Mouse (Mus musculus): ENCODE measurements at regions not wholly inside any gene's neighbourhood (a gene's known extent, or its start where the extent isn't known, plus 50 kb on each side); places are given as distances from the start of the nearest gene placed in this dataset.

DNA sequence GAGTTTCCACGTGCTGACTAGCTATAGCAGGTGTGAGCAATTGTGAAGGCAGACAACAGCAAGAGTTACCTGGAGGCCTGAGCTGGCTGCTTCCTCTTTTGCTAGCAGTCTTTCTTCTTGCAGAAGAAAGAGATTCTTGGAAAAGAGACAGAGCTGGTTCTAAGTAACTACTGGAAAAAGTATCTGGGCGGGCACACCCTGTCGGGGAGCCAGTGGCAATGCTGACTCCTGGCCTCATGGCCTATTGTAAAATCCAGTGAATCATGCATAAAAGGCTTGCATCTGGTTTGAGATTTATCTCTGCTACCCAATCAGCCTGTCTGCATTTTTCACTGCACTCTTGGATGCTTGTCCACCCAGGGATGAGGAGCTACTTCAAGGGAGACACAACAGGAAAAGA, 372.2 kb downstream of the Fgf9 start:
- Histone ChIP-seq H3K36me3 (no peaks in the 10 kb centered on the region), H3K27me3 (no peaks in the 10 kb centered on the region), H3K4me1 (no peaks in the 10 kb centered on the region), H3K4me2 (replicated peaks) (no peak overlapping the region), H3K9me3 (no peaks in the 10 kb centered on the region), H3K27ac (no peak overlapping the region), H3K4me3 (no peak overlapping the region), H3K9ac (no peak overlapping the region)
- WGBS = 83% methylated on average over 3 of the region's 3 CpGs
- no peak for ATAC-seq (ENCODE audit: low FRiP score, low read depth)

GRCm38 (mm10) chr14:58439963-58440362, 369.6 kb downstream of the Fgf9 start:
- H3K4me3 ChIP-seq = no peak overlapping the region
- H3K27ac ChIP-seq = no peak overlapping the region
- H3K27me3 ChIP-seq = no peaks in the 10 kb centered on the region
- WGBS = 64% methylated on average over 2 of the region's 2 CpGs
- no peak for ATAC-seq (ENCODE audit: low FRiP score, low read depth)
- H3K4me2 ChIP-seq (replicated peaks) = no peak overlapping the region
- H3K36me3 ChIP-seq = no peaks in the 10 kb centered on the region
- no peaks in the 10 kb centered on the region for H3K9me3 ChIP-seq
- H3K4me1 ChIP-seq = no peaks in the 10 kb centered on the region
- no peak overlapping the region for H3K9ac ChIP-seq

- Histone ChIP-seq H3K27ac (no peak overlapping the region), H3K9me3 (no peaks in the 10 kb centered on the region), H3K4me3 (no peak overlapping the region), H3K4me1 (no peaks in the 10 kb centered on the region), H3K36me3 (no peaks in the 10 kb centered on the region), H3K9ac (no peak overlapping the region), H3K27me3 (no peaks in the 10 kb centered on the region), H3K4me2 (replicated peaks) (no peak overlapping the region)
- no peak for ATAC-seq (ENCODE audit: low FRiP score, low read depth)
- WGBS = 78% methylated on average over 3 of the region's 3 CpGs
Measured at GRCm38 (mm10) chr14:58436096-58436495, 365.7 kb downstream of the Fgf9 start.

DNA sequence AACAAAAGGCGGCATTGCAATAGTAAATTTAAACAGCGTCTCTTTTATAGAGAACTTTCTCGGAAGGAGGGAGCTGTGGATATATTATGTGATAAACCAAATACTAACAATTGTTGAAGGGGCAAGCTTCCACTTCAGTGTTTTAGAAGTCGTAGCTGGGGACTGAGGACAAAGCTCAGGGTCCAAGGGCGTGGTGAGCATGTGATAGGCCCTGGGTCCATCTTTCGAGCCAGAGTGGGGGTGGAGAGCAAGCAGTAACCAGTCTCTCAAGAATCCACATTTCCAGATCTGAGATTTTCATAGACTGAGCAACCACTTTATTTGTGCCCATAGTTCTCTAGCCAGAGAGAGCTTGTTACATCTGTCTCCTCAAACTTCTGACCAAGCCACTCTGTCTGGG, 356.1 kb downstream of the Fgf9 start:
- Histone ChIP-seq H3K27me3 (peaks cover 6% of the 10 kb centered on the region; the same call in 1 of the 2 replicates), H3K9ac (no peak overlapping the region), H3K9me3 (no peaks in the 10 kb centered on the region), H3K4me1 (peaks cover 22% of the 10 kb centered on the region), H3K27ac (no peak overlapping the region), H3K36me3 (no peaks in the 10 kb centered on the region), H3K4me2 (replicated peaks) (no peak overlapping the region), H3K4me3 (no peak overlapping the region)
- no peak for ATAC-seq (ENCODE audit: low FRiP score, low read depth)
- WGBS = 67% methylated on average over 6 of the region's 6 CpGs

DNA sequence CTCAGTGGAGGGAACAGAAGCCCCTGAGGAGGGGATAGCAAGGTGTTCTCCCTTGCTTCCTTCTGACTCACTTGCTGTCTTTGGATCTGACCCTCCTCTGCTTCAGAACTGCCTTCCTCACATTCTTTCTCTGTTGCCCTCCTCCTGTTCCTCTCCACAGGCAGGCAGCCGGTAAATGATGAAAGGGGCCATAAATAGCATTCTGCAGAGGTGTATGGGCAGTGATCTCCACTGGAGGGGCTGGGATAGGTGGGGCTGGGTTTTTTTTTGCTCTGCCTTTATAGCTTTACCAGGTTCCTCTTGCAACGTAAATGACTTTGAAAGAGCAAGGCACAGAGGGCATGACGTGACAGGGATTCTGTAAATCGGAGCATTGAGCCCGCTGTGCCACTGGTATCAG, 351.6 kb downstream of the Fgf9 start:
- Histone ChIP-seq H3K27ac (no peak overlapping the region), H3K27me3 (peaks cover 6% of the 10 kb centered on the region; the same call in 1 of the 2 replicates), H3K4me1 (peaks cover 16% of the 10 kb centered on the region), H3K9me3 (no peaks in the 10 kb centered on the region), H3K9ac (no peak overlapping the region), H3K4me3 (no peak overlapping the region), H3K36me3 (no peaks in the 10 kb centered on the region), H3K4me2 (replicated peaks) (no peak overlapping the region)
- no peak for ATAC-seq (ENCODE audit: low FRiP score, low read depth)
- 27% methylated on average over 5 of the region's 5 CpGs for WGBS

- no peak for ATAC-seq (ENCODE audit: low FRiP score, low read depth)
- no peaks in the 10 kb centered on the region for H3K9me3 ChIP-seq
Measured at GRCm38 (mm10) chr14:58417545-58417944, 347.2 kb downstream of the Fgf9 start.

GRCm38 (mm10) chr14:58392055-58392726, 321.8 kb downstream of the Fgf9 start:
- WGBS = 86% methylated on average over 9 of the region's 9 CpGs

More at GRCm38 (mm10) chr14:58417545-58417944, 347.2 kb downstream of the Fgf9 start:
- no peak overlapping the region for H3K9ac ChIP-seq
- peaks cover 10% of the 10 kb centered on the region for H3K4me1 ChIP-seq
- H3K36me3 ChIP-seq = no peaks in the 10 kb centered on the region
- no peak overlapping the region for H3K4me2 ChIP-seq (replicated peaks)
- WGBS = 55% methylated on average over 1 of the region's 1 CpGs
- H3K27me3 ChIP-seq = no peaks in the 10 kb centered on the region
- H3K27ac ChIP-seq = no peak overlapping the region
- no peak overlapping the region for H3K4me3 ChIP-seq

DNA sequence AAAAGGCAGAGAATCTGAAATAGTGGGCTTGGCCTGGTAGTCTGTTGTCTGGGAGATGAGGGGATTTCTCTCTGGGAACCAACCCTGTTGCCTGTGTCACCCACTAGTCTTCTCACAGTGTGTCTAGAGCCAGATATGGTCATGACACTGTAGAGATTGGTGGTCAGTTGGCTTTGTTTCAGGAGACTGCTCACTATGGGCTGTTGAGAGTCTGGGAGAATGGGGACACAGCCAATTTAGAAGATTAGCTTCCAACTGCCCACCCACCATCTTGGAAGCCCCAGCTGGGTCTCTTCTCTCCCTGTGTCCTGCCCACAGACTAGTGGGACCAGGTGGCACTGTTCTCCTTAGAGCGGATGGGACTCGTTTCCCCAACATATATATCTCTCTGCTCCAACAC, 320.4 kb downstream of the Fgf9 start:
- H3K4me2 ChIP-seq (replicated peaks) = no peak overlapping the region
- no peak overlapping the region for H3K27ac ChIP-seq
- H3K4me1 ChIP-seq = peaks cover 13% of the 10 kb centered on the region
- H3K36me3 ChIP-seq = no peaks in the 10 kb centered on the region
- H3K9ac ChIP-seq = no peak overlapping the region
- H3K27me3 ChIP-seq = no peaks in the 10 kb centered on the region
- H3K4me3 ChIP-seq = no peak overlapping the region
- no peaks in the 10 kb centered on the region for H3K9me3 ChIP-seq
- WGBS = 81% methylated on average over 2 of the region's 2 CpGs
- no peak for ATAC-seq (ENCODE audit: low FRiP score, low read depth)

More at GRCm38 (mm10) chr14:58392055-58392726, 321.8 kb downstream of the Fgf9 start:
- H3K27ac ChIP-seq = no peak overlapping the region
- H3K4me3 ChIP-seq = no peak overlapping the region
- H3K9ac ChIP-seq = no peak overlapping the region
- no peaks in the 10 kb centered on the region for H3K36me3 ChIP-seq
- no peaks in the 10 kb centered on the region for H3K9me3 ChIP-seq
- peaks cover 10% of the 10 kb centered on the region for H3K4me1 ChIP-seq
- ATAC-seq (ENCODE audit: low FRiP score, low read depth) = no peak
- no peaks in the 10 kb centered on the region for H3K27me3 ChIP-seq
- H3K4me2 ChIP-seq (replicated peaks) = no peak overlapping the region

GRCm38 (mm10) chr14:58387348-58388000, 317.1 kb downstream of the Fgf9 start:
- peaks cover 13% of the 10 kb centered on the region for H3K4me1 ChIP-seq
- no peak overlapping the region for H3K27ac ChIP-seq
- H3K9ac ChIP-seq = no peak overlapping the region
- no peaks in the 10 kb centered on the region for H3K9me3 ChIP-seq
- H3K36me3 ChIP-seq = no peaks in the 10 kb centered on the region
- no peaks in the 10 kb centered on the region for H3K27me3 ChIP-seq
- no peak overlapping the region for H3K4me2 ChIP-seq (replicated peaks)
- no peak overlapping the region for H3K4me3 ChIP-seq
- ATAC-seq (ENCODE audit: low FRiP score, low read depth) = no peak
- WGBS = 68% methylated on average over 9 of the region's 9 CpGs

GRCm38 (mm10) chr14:58375056-58375455, 304.7 kb downstream of the Fgf9 start:
- H3K27me3 ChIP-seq = no peaks in the 10 kb centered on the region
- ATAC-seq (ENCODE audit: low FRiP score, low read depth) = no peak

DNA sequence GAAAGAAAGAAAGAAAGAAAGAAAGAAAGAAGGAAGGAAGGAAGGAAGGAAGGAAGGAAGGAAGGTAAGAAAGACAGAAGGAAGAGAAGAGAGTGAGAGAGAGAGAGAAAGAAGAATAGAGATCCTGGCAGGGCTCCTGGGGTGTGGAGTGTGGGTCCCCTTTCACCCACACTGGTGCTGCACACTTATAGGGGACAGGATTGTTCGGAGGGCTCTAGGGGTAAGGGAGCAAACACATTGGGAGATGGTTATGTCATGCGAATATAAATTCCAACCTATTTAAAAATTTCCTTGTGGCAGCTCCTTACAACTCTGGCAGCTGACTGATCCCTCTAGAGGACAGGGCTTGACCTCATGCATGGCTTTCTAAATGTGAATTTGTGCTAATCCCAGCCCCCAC, 286.5 kb downstream of the Fgf9 start:
- Histone ChIP-seq H3K4me2 (replicated peaks) (no peak overlapping the region), H3K4me3 (no peak overlapping the region), H3K27ac (no peak overlapping the region), H3K27me3 (no peaks in the 10 kb centered on the region), H3K9me3 (0 out of 2 replicates have a peak, but pooled peaks cover 6% of the 10 kb centered on the region), H3K9ac (no peak overlapping the region), H3K4me1 (no peaks in the 10 kb centered on the region), H3K36me3 (no peaks in the 10 kb centered on the region)
- WGBS = 85% methylated on average over 2 of the region's 2 CpGs
- no peak for ATAC-seq (ENCODE audit: low FRiP score, low read depth)

More at GRCm38 (mm10) chr14:58375056-58375455, 304.7 kb downstream of the Fgf9 start:
- Histone ChIP-seq H3K4me1 (no peaks in the 10 kb centered on the region), H3K4me3 (no peak overlapping the region), H3K4me2 (replicated peaks) (no peak overlapping the region), H3K9ac (no peak overlapping the region), H3K27ac (no peak overlapping the region), H3K9me3 (no peaks in the 10 kb centered on the region; the same call in 1 of the 2 replicates), H3K36me3 (no peaks in the 10 kb centered on the region)

GRCm38 (mm10) chr14:58352986-58353385, 282.6 kb downstream of the Fgf9 start:
- 0 out of 2 replicates have a peak, but pooled peaks cover 6% of the 10 kb centered on the region for H3K9me3 ChIP-seq
- no peak for ATAC-seq (ENCODE audit: low FRiP score, low read depth)
- no peaks in the 10 kb centered on the region for H3K27me3 ChIP-seq
- H3K9ac ChIP-seq = no peak overlapping the region
- no peak overlapping the region for H3K4me2 ChIP-seq (replicated peaks)
- no peaks in the 10 kb centered on the region for H3K36me3 ChIP-seq
- H3K27ac ChIP-seq = no peak overlapping the region
- H3K4me1 ChIP-seq = no peaks in the 10 kb centered on the region
- H3K4me3 ChIP-seq = no peak overlapping the region

GRCm38 (mm10) chr14:58336148-58336547, 265.8 kb downstream of the Fgf9 start:
- ATAC-seq (ENCODE audit: low FRiP score, low read depth) = no peak
- Histone ChIP-seq H3K36me3 (no peaks in the 10 kb centered on the region), H3K4me1 (no peaks in the 10 kb centered on the region), H3K4me3 (no peak overlapping the region), H3K9me3 (0 out of 2 replicates have a peak, but pooled peaks cover 14% of the 10 kb centered on the region), H3K4me2 (replicated peaks) (no peak overlapping the region), H3K27ac (no peak overlapping the region), H3K27me3 (no peaks in the 10 kb centered on the region), H3K9ac (no peak overlapping the region)
- 91% methylated on average over 14 of the region's 14 CpGs for WGBS

Data from limb, embryonic 13.5 days (tissue).